Mouse (Mus musculus): Measurements from ENCODE around the gene Mup21. TPM values are rescaled to one million over a fixed set of nuclear protein-coding genes. Genes with fewer than 3 reads are reported as not detected.
"Not testable (repeated sequence)": the region's sequence is repeated elsewhere in the genome, so short reads cannot be mapped to it uniquely, and the experiment has no call there.

Mup21 gene
- total RNA-seq (2014; rRNA removed) (5.9 and 7.9 TPM in 2 replicates), polyA plus RNA-seq (2012; rRNA removed) (0.20 and 0.40 TPM in 2 replicates)

DNA sequence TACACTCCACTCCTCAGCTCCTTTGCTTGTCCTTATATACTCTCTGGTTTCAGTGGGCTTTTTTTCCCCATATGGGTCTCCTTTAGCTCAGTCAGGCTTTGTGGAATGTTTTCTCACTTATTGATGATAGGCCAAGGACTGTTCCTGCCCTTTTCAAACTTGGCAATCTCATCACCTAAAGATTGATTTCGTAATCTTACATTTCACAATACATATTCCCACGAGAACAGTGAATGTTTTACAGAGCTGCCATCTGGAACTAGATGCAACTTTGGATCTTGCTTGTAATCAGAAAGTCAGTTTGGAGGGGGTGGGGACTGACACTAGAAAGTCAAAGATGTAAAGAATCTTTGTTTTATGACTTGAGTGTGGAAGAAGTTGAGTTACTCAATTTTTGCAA, at the start of gene Mup21:
TSS of gene Mup21 (minus strand) at position 53 of the 400 bp plus-strand sequence.
- Histone ChIP-seq H3K27ac (replicated peaks; ENCODE audit: insufficient read depth, low read depth, low read length) (peak within 1 kb of the TSS; percentile 87), H3K4me3 (ENCODE audit: insufficient read depth, low read depth, low read length) (no peak within 1 kb of the TSS), H3K9ac (ENCODE audit: low read depth, low read length) (no peak within 1 kb of the TSS; the same call in 1 of the 2 replicates), H3K4me1 (ENCODE audit: control insufficient read depth, insufficient read depth, low read length) (peaks cover 2% of the 10 kb centered on the region; the same call in 1 of the 2 replicates), H3K36me3 (ENCODE audit: control insufficient read depth, insufficient read depth, low read length) (no peaks in the 10 kb centered on the region), H3K79me2 (ENCODE audit: control insufficient read depth, insufficient read depth, low read length) (no peaks in the 10 kb centered on the region), H3K27me3 (ENCODE audit: control insufficient read depth, insufficient read depth, low read length) (no peaks in the 10 kb centered on the region)
- 9% methylated on average over 2 of the region's 2 CpGs for WGBS
- peak; percentile 95 for DNase-seq (ENCODE audit: extremely low read depth, low read depth, low spot score)
- TF ChIP-seq POLR2A (IDR thresholded peaks at IDR 0.05; ENCODE audit: extremely low read depth, insufficient read depth, low read length) (no peak), CTCF (IDR thresholded peaks at IDR 0.05; ENCODE audit: low read depth, low read length) (no peak)

DNA sequence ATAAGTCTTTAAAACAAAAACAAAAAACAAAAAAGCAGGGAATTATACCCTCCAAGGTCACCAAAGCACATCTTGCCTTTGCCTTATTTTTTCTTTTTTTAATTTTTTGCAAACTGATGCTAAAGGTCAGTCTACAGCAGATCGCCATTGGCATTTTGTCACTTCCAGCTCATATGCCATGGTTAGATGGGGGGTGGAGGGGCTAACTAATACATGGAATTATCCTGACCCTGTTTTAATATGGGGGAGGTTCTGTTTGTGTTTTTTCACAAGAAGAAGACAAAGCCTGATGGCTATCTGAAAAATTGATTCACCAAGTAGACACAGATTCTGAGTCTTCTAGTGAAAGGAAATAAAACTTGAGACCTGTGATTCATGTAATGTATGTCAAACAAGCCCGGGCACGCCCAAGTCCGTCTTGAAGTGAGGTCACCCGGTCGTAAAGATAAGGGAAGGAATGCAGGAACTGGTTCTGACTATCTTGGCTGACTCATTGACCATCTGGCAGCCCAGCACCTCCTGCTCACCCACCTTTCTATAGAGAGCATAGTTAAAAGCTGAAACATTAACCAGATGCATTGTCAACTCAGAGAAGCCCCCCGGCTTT, 49.4 kb upstream of the Mup21 start:
- 84% methylated on average over 7 of the region's 7 CpGs for WGBS
- no peaks in the 10 kb centered on the region for H3K4me1 ChIP-seq (ENCODE audit: control insufficient read depth, insufficient read depth, low read length)
- H3K36me3 ChIP-seq (ENCODE audit: control insufficient read depth, insufficient read depth, low read length): no peaks in the 10 kb centered on the region; the same call in 1 of the 2 replicates
- H3K79me2 ChIP-seq (ENCODE audit: control insufficient read depth, insufficient read depth, low read length): no peaks in the 10 kb centered on the region
- H3K9ac ChIP-seq (ENCODE audit: low read depth, low read length): no peak overlapping the region
- no peak overlapping the region for H3K27ac ChIP-seq (replicated peaks; ENCODE audit: insufficient read depth, low read depth, low read length)
- H3K27me3 ChIP-seq (ENCODE audit: control insufficient read depth, insufficient read depth, low read length): no peaks in the 10 kb centered on the region
- DNase-seq (ENCODE audit: extremely low read depth, low read depth, low spot score): no peak
- H3K4me3 ChIP-seq (ENCODE audit: insufficient read depth, low read depth, low read length): no peak overlapping the region
- no peak for TF ChIP-seq POLR2A (IDR thresholded peaks at IDR 0.05; ENCODE audit: extremely low read depth, insufficient read depth, low read length)
- no peak for TF ChIP-seq CTCF (IDR thresholded peaks at IDR 0.05; ENCODE audit: low read depth, low read length)

DNA sequence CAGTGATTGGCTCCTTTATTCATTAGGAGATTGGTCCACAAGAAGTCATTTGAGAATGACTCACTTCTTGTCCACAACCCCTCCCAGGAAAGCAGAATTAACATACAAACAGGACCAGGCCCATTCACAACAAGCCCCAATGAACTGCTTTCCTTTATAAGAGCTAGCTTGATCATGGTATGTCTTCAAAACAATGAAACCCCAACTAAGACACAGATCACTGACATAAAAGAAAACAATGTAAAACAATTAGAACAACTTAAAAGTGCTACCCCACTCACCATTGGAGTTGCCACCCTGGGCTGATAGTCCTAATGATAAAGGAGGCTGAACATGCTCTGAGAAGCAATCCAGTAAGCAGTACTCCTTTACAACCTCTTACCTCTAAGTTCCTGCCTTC, 38.1 kb upstream of the Mup21 start:
- Histone ChIP-seq H3K27me3 (ENCODE audit: control insufficient read depth, insufficient read depth, low read length) (peaks cover 3% of the 10 kb centered on the region; the same call in 1 of the 2 replicates), H3K9ac (ENCODE audit: low read depth, low read length) (no peak overlapping the region), H3K4me1 (ENCODE audit: control insufficient read depth, insufficient read depth, low read length) (no peaks in the 10 kb centered on the region), H3K4me3 (ENCODE audit: insufficient read depth, low read depth, low read length) (no peak overlapping the region), H3K36me3 (ENCODE audit: control insufficient read depth, insufficient read depth, low read length) (peaks cover 21% of the 10 kb centered on the region), H3K27ac (replicated peaks; ENCODE audit: insufficient read depth, low read depth, low read length) (no peak overlapping the region), H3K79me2 (ENCODE audit: control insufficient read depth, insufficient read depth, low read length) (no peaks in the 10 kb centered on the region)
- DNase-seq (ENCODE audit: extremely low read depth, low read depth, low spot score): no peak
- TF ChIP-seq CTCF (IDR thresholded peaks at IDR 0.05; ENCODE audit: low read depth, low read length) (no peak), POLR2A (IDR thresholded peaks at IDR 0.05; ENCODE audit: extremely low read depth, insufficient read depth, low read length) (no peak)

GRCm38 (mm10) chr4:62177282-62177681, 26.6 kb upstream of the Mup21 start:
- Histone ChIP-seq H3K4me3 (ENCODE audit: insufficient read depth, low read depth, low read length) (no peak overlapping the region), H3K9ac (ENCODE audit: low read depth, low read length) (no peak overlapping the region), H3K27ac (replicated peaks; ENCODE audit: insufficient read depth, low read depth, low read length) (no peak overlapping the region), H3K4me1 (ENCODE audit: control insufficient read depth, insufficient read depth, low read length) (peaks cover 9% of the 10 kb centered on the region), H3K36me3 (ENCODE audit: control insufficient read depth, insufficient read depth, low read length) (no peaks in the 10 kb centered on the region), H3K27me3 (ENCODE audit: control insufficient read depth, insufficient read depth, low read length) (no peaks in the 10 kb centered on the region), H3K79me2 (ENCODE audit: control insufficient read depth, insufficient read depth, low read length) (no peaks in the 10 kb centered on the region)
- WGBS: 32% methylated on average over 5 of the region's 5 CpGs
- DNase-seq (ENCODE audit: extremely low read depth, low read depth, low spot score): peak; percentile 67
- TF ChIP-seq CTCF (IDR thresholded peaks at IDR 0.05; ENCODE audit: low read depth, low read length): peak; percentile 92
- no peak for TF ChIP-seq POLR2A (IDR thresholded peaks at IDR 0.05; ENCODE audit: extremely low read depth, insufficient read depth, low read length)

DNA sequence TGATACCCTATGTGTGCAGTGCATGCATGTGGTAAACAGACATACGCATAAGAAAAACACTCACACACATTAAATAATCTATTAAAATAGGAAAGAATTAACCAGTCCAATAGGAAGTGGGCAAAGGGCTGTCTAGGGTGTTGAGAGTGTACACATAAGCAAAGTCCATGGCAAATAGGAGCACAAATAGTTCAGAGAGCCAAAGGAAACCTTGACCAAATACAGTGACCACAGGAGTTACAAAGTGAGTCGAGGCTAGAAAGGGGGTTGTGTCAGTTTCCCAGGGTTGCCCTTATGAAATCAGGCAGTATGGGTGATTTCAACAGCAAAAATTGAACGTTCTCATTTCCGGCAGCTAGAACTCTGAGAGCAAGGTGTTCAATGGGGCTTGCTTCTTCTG, 23.8 kb upstream of the Mup21 start:
- no peak for TF ChIP-seq CTCF (IDR thresholded peaks at IDR 0.05; ENCODE audit: low read depth, low read length)
- no peak for TF ChIP-seq POLR2A (IDR thresholded peaks at IDR 0.05; ENCODE audit: extremely low read depth, insufficient read depth, low read length)
- H3K4me1 ChIP-seq (ENCODE audit: control insufficient read depth, insufficient read depth, low read length): peaks cover 9% of the 10 kb centered on the region

GRCm38 (mm10) chr4:62167636-62168035, 17.0 kb upstream of the Mup21 start:
- H3K4me3 ChIP-seq (ENCODE audit: insufficient read depth, low read depth, low read length); H3K36me3 ChIP-seq (ENCODE audit: control insufficient read depth, insufficient read depth, low read length); H3K27me3 ChIP-seq (ENCODE audit: control insufficient read depth, insufficient read depth, low read length); H3K9ac ChIP-seq (ENCODE audit: low read depth, low read length); DNase-seq (ENCODE audit: extremely low read depth, low read depth, low spot score); H3K79me2 ChIP-seq (ENCODE audit: control insufficient read depth, insufficient read depth, low read length); H3K27ac ChIP-seq (replicated peaks; ENCODE audit: insufficient read depth, low read depth, low read length); H3K4me1 ChIP-seq (ENCODE audit: control insufficient read depth, insufficient read depth, low read length): not testable (repeated sequence)
- whole genome bisulfite sequencing: 95% methylated on average over 13 of the region's 13 CpGs

More for the DNA sequence above, 23.8 kb upstream of the Mup21 start:
- DNase-seq (ENCODE audit: extremely low read depth, low read depth, low spot score): peak; percentile 92
- peak overlapping the region; percentile 90 for H3K27ac ChIP-seq (replicated peaks; ENCODE audit: insufficient read depth, low read depth, low read length)
- no peak overlapping the region for H3K9ac ChIP-seq (ENCODE audit: low read depth, low read length)
- no peaks in the 10 kb centered on the region for H3K27me3 ChIP-seq (ENCODE audit: control insufficient read depth, insufficient read depth, low read length)
- WGBS: 23% methylated on average over 4 of the region's 4 CpGs
- H3K36me3 ChIP-seq (ENCODE audit: control insufficient read depth, insufficient read depth, low read length): no peaks in the 10 kb centered on the region
- no peaks in the 10 kb centered on the region for H3K79me2 ChIP-seq (ENCODE audit: control insufficient read depth, insufficient read depth, low read length)
- no peak overlapping the region for H3K4me3 ChIP-seq (ENCODE audit: insufficient read depth, low read depth, low read length)

Data from liver, adult 2 months (tissue).